Mouse (Mus musculus) embryonic facial prominence, embryonic 13.5 days (tissue): ENCODE measurements around the gene Sppl3. TPM values are rescaled to one million over a fixed set of nuclear protein-coding genes. Genes with fewer than 3 reads are reported as not detected.

Source experiments
- ATAC-seq: fragments of 200-750 bp; cut with Nextera tagmentation; 2 replicates; pipeline ENCODE4 v1.8.0; 2017; ENCODE audit warnings: low read depth; ENCODE audit not compliant: insufficient number of reproducible peaks, insufficient read depth, low FRiP score, low TSS enrichment
- H3K27ac ChIP-seq: fragments of 300-500 bp; sonication (generic); 2 replicates; pipeline ENCODE4 v1.5.1; 2015; ENCODE audit warnings: moderate library complexity, mild to moderate bottlenecking, inconsistent platforms
- H3K27me3 ChIP-seq: fragments of 300-500 bp; sonication (generic); 2 replicates; pipeline ENCODE4 v1.6.1; 2015; ENCODE audit warnings: mild to moderate bottlenecking, inconsistent platforms
- H3K36me3 ChIP-seq: fragments of 300-500 bp; sonication (generic); 2 replicates; pipeline ENCODE4 v1.6.1; 2015; ENCODE audit warnings: mild to moderate bottlenecking, inconsistent platforms
- H3K4me1 ChIP-seq: fragments of 300-500 bp; sonication (generic); 2 replicates; pipeline ENCODE4 v1.6.1; 2015; ENCODE audit warnings: inconsistent platforms
- H3K4me2 ChIP-seq: fragments of 300-500 bp; sonication (generic); 2 replicates; pipeline ENCODE4 v1.6.1; 2015; ENCODE audit warnings: moderate library complexity, mild to moderate bottlenecking, inconsistent platforms
- H3K4me3 ChIP-seq: fragments of 300-500 bp; sonication (generic); 2 replicates; pipeline ENCODE4 v1.5.1; 2015; ENCODE audit warnings: mild to moderate bottlenecking, inconsistent platforms
- H3K9ac ChIP-seq: fragments of 300-500 bp; sonication (generic); 2 replicates; pipeline ENCODE4 v1.6.1; 2015; ENCODE audit warnings: mild to moderate bottlenecking, inconsistent platforms
- H3K9me3 ChIP-seq: fragments of 300-500 bp; sonication (generic); 2 replicates; pipeline ENCODE4 v1.6.1; 2016; ENCODE audit warnings: inconsistent platforms
- WGBS: fragments of 180-500 bp; shearing (Covaris S2); methylation state at CpG from one replicate; pipeline ENCODE4 v1.1.7; 2015; ENCODE audit warnings: mixed read lengths; 5-methylcytosine and 5-hydroxymethylcytosine counted together
- polyA plus RNA-seq: library from polyadenylated mRNA; unstranded; fragments of >200 nt; fragmentation: Nextera tagmentation; extraction: Ambion mirVana; gene quantifications from 2 replicates; pipeline ENCODE4 v1.2.1, GENCODE M21; 2015

Sppl3 gene
- polyA plus RNA-seq, 1 experiment from 2014 or later, result 18.2 TPM

DNA sequence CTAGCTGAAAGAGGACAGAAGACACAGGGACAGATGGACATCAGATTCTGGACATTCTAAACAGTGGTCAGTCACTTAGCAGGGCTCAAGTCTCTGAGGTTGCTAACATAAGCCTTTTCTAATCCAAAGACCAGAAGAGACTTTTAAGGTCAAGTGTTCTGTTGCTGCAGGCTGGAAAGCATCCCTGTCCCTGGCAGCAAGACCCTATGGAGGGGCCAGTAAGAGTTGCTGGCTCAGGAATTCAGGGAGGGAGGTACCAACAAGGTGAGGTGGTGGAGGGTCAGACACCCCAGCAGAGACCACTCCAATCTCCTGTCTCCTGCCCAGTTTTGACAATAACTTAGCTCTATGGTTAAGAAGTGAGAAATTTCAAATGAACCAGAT, 135.8 kb downstream of the Sppl3 start:
- no peak for ATAC-seq
- Histone ChIP-seq H3K9me3 (no peaks in the 10 kb centered on the region), H3K36me3 (peaks cover 80% of the 10 kb centered on the region), H3K4me2 (no peak overlapping the region), H3K27me3 (no peaks in the 10 kb centered on the region), H3K4me3 (no peak overlapping the region), H3K4me1 (0 out of 2 replicates have a peak, but pooled peaks cover 4% of the 10 kb centered on the region), H3K9ac (no peak overlapping the region), H3K27ac (no peak overlapping the region)

DNA sequence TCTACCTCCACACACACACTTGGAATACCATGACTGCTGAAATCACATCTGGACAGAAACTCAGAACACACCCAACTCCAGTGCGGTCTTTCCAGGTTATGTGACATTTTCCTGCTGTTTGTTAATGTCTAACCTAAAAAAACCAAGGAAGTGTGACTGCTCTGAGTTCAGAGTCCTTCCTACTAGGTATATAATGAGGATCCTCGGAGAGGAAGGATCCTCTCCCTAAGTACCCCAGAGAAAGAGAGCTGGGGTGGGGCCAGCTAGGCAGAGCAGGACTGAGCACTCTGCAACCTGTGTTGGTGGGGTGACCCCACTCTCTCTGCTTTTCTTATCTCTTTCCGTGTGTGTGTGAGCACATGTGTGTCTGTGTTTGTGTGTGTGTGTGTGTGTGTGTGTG, 136.5 kb downstream of the Sppl3 start:
- WGBS, result 91% methylated on average over 3 of the region's 3 CpGs
- Histone ChIP-seq H3K4me2 (no peak overlapping the region), H3K9me3 (no peaks in the 10 kb centered on the region), H3K9ac (no peak overlapping the region), H3K27me3 (no peaks in the 10 kb centered on the region), H3K27ac (no peak overlapping the region), H3K4me1 (peaks cover 8% of the 10 kb centered on the region), H3K36me3 (peaks cover 79% of the 10 kb centered on the region), H3K4me3 (no peak overlapping the region)
- ATAC-seq, result no peak

DNA sequence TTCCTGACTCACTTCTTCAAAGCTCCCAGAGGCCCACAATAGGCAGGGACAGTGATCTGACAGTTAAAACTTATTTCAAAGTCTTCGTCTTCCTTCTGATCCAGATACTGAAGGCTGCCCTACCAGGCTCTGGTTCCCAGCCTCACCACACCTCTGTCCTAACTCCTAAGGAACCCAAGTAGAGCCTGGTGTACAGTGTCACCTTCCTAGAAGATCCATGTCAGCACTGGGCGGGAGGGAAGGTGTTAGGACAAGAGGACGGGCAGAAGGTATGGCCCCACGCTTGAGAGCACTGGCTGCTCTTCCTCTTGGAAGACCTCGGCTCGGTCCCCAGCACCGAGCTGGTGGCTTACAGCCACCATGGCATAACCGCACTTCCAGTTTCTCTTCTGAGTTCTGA, 137.4 kb downstream of the Sppl3 start:
- WGBS, result 96% methylated on average over 8 of the region's 8 CpGs
- no peak overlapping the region for H3K4me3 ChIP-seq
- no peak for ATAC-seq
- H3K27me3 ChIP-seq, result no peaks in the 10 kb centered on the region
- no peak overlapping the region for H3K4me2 ChIP-seq
- H3K27ac ChIP-seq, result no peak overlapping the region
- H3K4me1 ChIP-seq, result peaks cover 18% of the 10 kb centered on the region
- H3K9ac ChIP-seq, result no peak overlapping the region
- H3K36me3 ChIP-seq, result peaks cover 76% of the 10 kb centered on the region
- no peaks in the 10 kb centered on the region for H3K9me3 ChIP-seq

Other genes with a start within 250 kb of the Sppl3 start
- 45.9 and 47.0 TPM in 2 replicates for gene Ankrd13a, start 236.5 kb upstream of the Sppl3 start, polyA plus RNA-seq
- gene Git2, start 235.6 kb upstream of the Sppl3 start, polyA plus RNA-seq, result 49.6 and 49.8 TPM in 2 replicates
- gene 1500011B03Rik, start 187.7 kb upstream of the Sppl3 start, polyA plus RNA-seq, result 103 TPM in 2 replicates
- 0.45 TPM in 1 of 2 replicates, not detected in the other for gene 4930519G04Rik, start 157.5 kb upstream of the Sppl3 start, polyA plus RNA-seq
- 0.51 and 0.56 TPM in 2 replicates for gene Gm9936, start 152.5 kb upstream of the Sppl3 start, polyA plus RNA-seq
- gene Oasl2, start 114.2 kb upstream of the Sppl3 start, polyA plus RNA-seq, result 3.0 and 4.0 TPM in 2 replicates
- gene Oasl1, start 87.9 kb upstream of the Sppl3 start, polyA plus RNA-seq, result 0.48 and 0.56 TPM in 2 replicates
- gene 2210016L21Rik, start 69.0 kb upstream of the Sppl3 start, polyA plus RNA-seq, result 69.2 and 72.6 TPM in 2 replicates
- gene Hnf1a, start 40.0 kb upstream of the Sppl3 start, polyA plus RNA-seq, result 0.26 TPM in 1 of 2 replicates, not detected in the other
- 44.5 TPM in 2 replicates for gene Gm10401, start 87.2 kb downstream of the Sppl3 start, polyA plus RNA-seq
- 48.2 and 52.5 TPM in 2 replicates for gene Acads, start 108.2 kb downstream of the Sppl3 start, polyA plus RNA-seq
- 43.5 and 44.4 TPM in 2 replicates for gene Unc119b, start 123.8 kb downstream of the Sppl3 start, polyA plus RNA-seq
- gene Mlec, start 147.0 kb downstream of the Sppl3 start, polyA plus RNA-seq, result 73.4 and 79.0 TPM in 2 replicates
- gene Cabp1, start 183.2 kb downstream of the Sppl3 start, polyA plus RNA-seq, result 1.3 and 2.0 TPM in 2 replicates
- 83.5 and 88.1 TPM in 2 replicates for gene Pop5, start 224.7 kb downstream of the Sppl3 start, polyA plus RNA-seq